Comparison of ENCODE assay signal across 8 mouse cellular contexts in genomic region chr11:118476396-118477373, GRCm38 (mm10). TPM values are rescaled to one million over a fixed set of nuclear protein-coding genes. Genes with fewer than 3 reads are reported as not detected.
DNase-seq lines count a peak whose midpoint lies in the region; ATAC-seq lines count a peak whose summit lies in the region.

Gene Engase, plus strand, starts transcription at chr11:118476829.

- H3K36me3 ChIP-seq in hindbrain, embryonic 16.5 days (ENCODE audit: control insufficient read depth, insufficient read depth, low read length): no peaks in the 10 kb centered on the region
- H3K36me3 ChIP-seq in macrophage (ENCODE audit: inconsistent target): peaks cover 22% of the 10 kb centered on the region

- no peaks in the 10 kb centered on the region for H3K9me3 ChIP-seq in hindbrain, embryonic 16.5 days (ENCODE audit: control insufficient read depth, low read length)

- peak within 1 kb of the TSS; percentile 73 for H3K4me3 ChIP-seq in hindbrain, embryonic 16.5 days (ENCODE audit: low read length)
- H3K4me3 ChIP-seq in macrophage (ENCODE audit: inconsistent target): peak within 1 kb of the TSS; percentile 60

- H3K9ac ChIP-seq in hindbrain, embryonic 16.5 days (ENCODE audit: low read depth, low read length): peak within 1 kb of the TSS; percentile 82

- peak; percentile 99 for ATAC-seq in hindbrain, embryonic 16.5 days

- DNase-seq in WW6 (ENCODE audit: low read depth, low spot score): peak; percentile 89
- peak; percentile 86 to 93 for DNase-seq in cerebellum, postnatal 4 days (ENCODE audit: low spot score in 2 of 2)
- DNase-seq in gastrocnemius, adult 18-20 months (ENCODE audit: low spot score): peak; percentile 97
- DNase-seq in left cerebral cortex, adult 18-20 months (ENCODE audit: low spot score in 2 of 2): peak; percentile 96 to 97
- DNase-seq in right cerebral cortex, adult 18-20 months: peak; percentile 98
- DNase-seq in urinary bladder, postnatal 10 days (ENCODE audit: low spot score): peak; percentile 86

- H3K27me3 ChIP-seq in hindbrain, embryonic 16.5 days (replicated peaks; ENCODE audit: control insufficient read depth, insufficient read depth, low read length): no peaks in the 10 kb centered on the region

- H3K27ac ChIP-seq in hindbrain, embryonic 16.5 days (ENCODE audit: low read depth, low read length): peak within 1 kb of the TSS; percentile 74; the same call in 1 of the 2 replicates
- peak within 1 kb of the TSS; percentile 15; the same call in 1 of the 2 replicates for H3K27ac ChIP-seq in macrophage

- H3K4me2 ChIP-seq in hindbrain, embryonic 16.5 days (ENCODE audit: low read length): peak within 1 kb of the TSS; percentile 78

- H3K4me1 ChIP-seq in hindbrain, embryonic 16.5 days (ENCODE audit: control insufficient read depth, insufficient read depth, low read depth, low read length): peaks cover 10% of the 10 kb centered on the region; the same call in 1 of the 2 replicates

- under 1% methylated on average over 57 of the region's 57 CpGs for WGBS in hindbrain, embryonic 16.5 days
- WGBS in macrophage (ENCODE audit: missing documents): 2% methylated on average over 57 of the region's 57 CpGs

- H3K79me2 ChIP-seq in macrophage (ENCODE audit: inconsistent target): no peaks in the 10 kb centered on the region; the same call in 1 of the 2 replicates

RNA-seq across cellular contexts. Expression of gene Engase, which starts in this region (rescaled TPM):
- total RNA-seq in gastrocnemius, adult 18-20 months (2021): 1 to 10 TPM; 3.5 to 4.1 TPM
- 6.5 and 8.7 TPM in 2 replicates for polyA plus RNA-seq in hindbrain, embryonic 16.5 days (2015; fragmentation: Nextera tagmentation; extraction: Ambion mirVana)
- 10 to 100 TPM; 13.3 to 14.1 TPM for total RNA-seq in left cerebral cortex, adult 18-20 months (2021)
- total RNA-seq in macrophage (2018; cell fraction: chromatin; rRNA removed): 10 to 100 TPM in 11 of 26 experiments, 1 to 10 TPM in 10, under 1 TPM in 5; 0.21 to 41.0 (median 4.4) TPM
- total RNA-seq in macrophage (2018; cell fraction: cytosol; rRNA removed): 10 to 100 TPM in 8 of 26 experiments, 1 to 10 TPM in 18; 1.8 to 16.9 (median 6.2) TPM
- 10 to 100 TPM in 7 of 26 experiments, 1 to 10 TPM in 19; 1.7 to 32.1 (median 5.7) TPM for total RNA-seq in macrophage (2018; cell fraction: nucleus; rRNA removed)
- 4.8 to 22.0 TPM (median 7.1 TPM) in 3 replicates for polyA plus RNA-seq in macrophage (2018)

Comparison
In these comparisons a context has a peak if more than half of its experiments do, and no peak if none do; other contexts are left out.
1. Peak in every context shown above with its lines: DNase-seq, ATAC-seq, H3K4me3 ChIP-seq and H3K27ac ChIP-seq.